Mouse (Mus musculus) midbrain, postnatal 0 days (tissue): ENCODE data around the gene Fbxl14. TPM values are rescaled to one million over a fixed set of nuclear protein-coding genes. Genes with fewer than 3 reads are reported as not detected.

Source experiments
- ATAC-seq: fragments of 200-750 bp; cut with Nextera tagmentation; 2 replicates; pipeline ENCODE4 v1.8.0; 2017; ENCODE audit warnings: moderate number of reproducible peaks, mild to moderate bottlenecking, moderate TSS enrichment, moderate library complexity; ENCODE audit not compliant: low FRiP score
- DNase-seq: peaks from one replicate; pipeline ENCODE4 v3.0.0-alpha.2; 2015; ENCODE audit warnings: low spot score
- H3K27ac ChIP-seq: fragments of 300-500 bp; sonication (generic); 2 replicates; pipeline ENCODE4 v1.5.1; 2014; ENCODE audit warnings: low read depth, mild to moderate bottlenecking, low read length, mixed read lengths
- H3K27me3 ChIP-seq: fragments of 300-500 bp; sonication (generic); 2 replicates; pipeline ENCODE4 v1.6.1; 2014; ENCODE audit warnings: low read length, control low read depth, mixed read lengths; ENCODE audit not compliant: insufficient read depth
- H3K36me3 ChIP-seq: fragments of 300-500 bp; sonication (generic); 2 replicates; pipeline ENCODE4 v1.6.1; 2014; ENCODE audit warnings: low read length, control low read depth, mixed read lengths; ENCODE audit not compliant: insufficient read depth
- H3K4me1 ChIP-seq: fragments of 300-500 bp; sonication (generic); 2 replicates; pipeline ENCODE4 v1.6.1; 2014; ENCODE audit warnings: mild to moderate bottlenecking, control low read depth, antibody characterized with exemption, low read length, mixed read lengths; ENCODE audit not compliant: insufficient read depth
- H3K4me2 ChIP-seq: fragments of 300-500 bp; sonication (generic); 2 replicates; pipeline ENCODE4 v1.6.1; 2014; ENCODE audit warnings: low read depth, mild to moderate bottlenecking, low read length, mixed read lengths; ENCODE audit not compliant: poor library complexity, severe bottlenecking
- H3K4me3 ChIP-seq: fragments of 300-500 bp; sonication (generic); 2 replicates; pipeline ENCODE4 v1.5.1; 2014; ENCODE audit warnings: low read depth, mild to moderate bottlenecking, low read length, moderate library complexity
- H3K9ac ChIP-seq: fragments of 300-500 bp; sonication (generic); replicated peaks from 2 replicates; pipeline ENCODE4 v1.6.1; 2014; ENCODE audit warnings: mild to moderate bottlenecking, low read length, moderate library complexity, mixed read lengths; ENCODE audit not compliant: poor library complexity, severe bottlenecking
- H3K9me3 ChIP-seq: fragments of 300-500 bp; sonication (generic); 2 replicates; pipeline ENCODE4 v1.6.1; 2016; ENCODE audit warnings: low read length, control low read depth
- CTCF ChIP-seq: IDR thresholded peaks from 2 replicates; pipeline ENCODE4 v1.5.1; 2016; ENCODE audit warnings: antibody characterized with exemption, mild to moderate bottlenecking
- WGBS: fragments of 180-500 bp; shearing (Covaris S2); extraction: QIAGEN DNeasy Blood & Tissue Kit; methylation state at CpG from one replicate; pipeline ENCODE4 v1.1.7; 2014; 5-methylcytosine and 5-hydroxymethylcytosine counted together
- polyA plus RNA-seq: library from polyadenylated mRNA; unstranded; fragments of >200 nt; fragmentation: Nextera tagmentation; extraction: Ambion mirVana; gene quantifications from 2 replicates; pipeline ENCODE4 v1.2.1, GENCODE M21; 2015
- total RNA-seq: library from RNA; depleted of rRNA; stranded (reverse); fragments of >200 nt; gene quantifications from 2 replicates; pipeline ENCODE4 v1.2.3, GENCODE M21; 2014

Gene Fbxl14
- total and polyA plus RNA-seq, 2 experiments from 2014 or later: 1.7 to 45.9 TPM

GRCm38 (mm10) chr6:119492630-119493014 lies 13.2 kb downstream of the Fbxl14 start:
- H3K27me3 ChIP-seq: no peaks in the 10 kb centered on the region
- 0 out of 2 replicates have a peak, but pooled peaks cover 6% of the 10 kb centered on the region for H3K4me1 ChIP-seq
- TF ChIP-seq CTCF: no peak
- no peaks in the 10 kb centered on the region for H3K9me3 ChIP-seq
- 25% methylated on average over 7 of the region's 7 CpGs for WGBS
- DNase-seq (no peak), ATAC-seq (no peak)
- H3K27ac ChIP-seq: no peak overlapping the region
- H3K36me3 ChIP-seq: no peaks in the 10 kb centered on the region
- H3K4me2 ChIP-seq: no peak overlapping the region
- H3K4me3 ChIP-seq: no peak overlapping the region
- H3K9ac ChIP-seq: no peak overlapping the region

GRCm38 (mm10) chr6:119499271-119499670 lies 19.8 kb downstream of the Fbxl14 start:
- DNase-seq (no peak), ATAC-seq (no peak)
- Histone ChIP-seq H3K9ac (no peak overlapping the region), H3K4me1 (no peaks in the 10 kb centered on the region), H3K4me2 (no peak overlapping the region), H3K36me3 (no peaks in the 10 kb centered on the region), H3K9me3 (no peaks in the 10 kb centered on the region), H3K27me3 (no peaks in the 10 kb centered on the region), H3K4me3 (no peak overlapping the region), H3K27ac (no peak overlapping the region)
- TF ChIP-seq CTCF: no peak
- WGBS: 11% methylated on average over 5 of the region's 5 CpGs

GRCm38 (mm10) chr6:119500086-119500485 lies 20.6 kb downstream of the Fbxl14 start:
- Histone ChIP-seq H3K27me3 (no peaks in the 10 kb centered on the region), H3K27ac (no peak overlapping the region), H3K9me3 (no peaks in the 10 kb centered on the region), H3K36me3 (no peaks in the 10 kb centered on the region), H3K9ac (no peak overlapping the region), H3K4me3 (no peak overlapping the region), H3K4me1 (no peaks in the 10 kb centered on the region), H3K4me2 (no peak overlapping the region)
- 65% methylated on average over 5 of the region's 5 CpGs for WGBS
- DNase-seq: no peak
- TF ChIP-seq CTCF: no peak
- no peak for ATAC-seq

- Histone ChIP-seq H3K27ac (no peak overlapping the region), H3K4me3 (no peak overlapping the region), H3K9ac (no peak overlapping the region), H3K27me3 (no peaks in the 10 kb centered on the region), H3K36me3 (no peaks in the 10 kb centered on the region), H3K4me2 (no peak overlapping the region), H3K9me3 (no peaks in the 10 kb centered on the region), H3K4me1 (no peaks in the 10 kb centered on the region)
- 47% methylated on average over 9 of the region's 9 CpGs for WGBS
- TF ChIP-seq CTCF: no peak
- DNase-seq: no peak
- no peak for ATAC-seq
Observed at GRCm38 (mm10) chr6:119502031-119502430, 22.6 kb downstream of the Fbxl14 start.

- Histone ChIP-seq H3K27me3 (no peaks in the 10 kb centered on the region), H3K9ac (no peak overlapping the region), H3K4me1 (no peaks in the 10 kb centered on the region), H3K27ac (no peak overlapping the region), H3K4me2 (no peak overlapping the region), H3K36me3 (no peaks in the 10 kb centered on the region), H3K4me3 (no peak overlapping the region), H3K9me3 (no peaks in the 10 kb centered on the region)
- no peak for DNase-seq
- TF ChIP-seq CTCF: no peak
- no peak for ATAC-seq
- 89% methylated on average over 8 of the region's 8 CpGs for WGBS
Observed at GRCm38 (mm10) chr6:119504756-119505155, 25.3 kb downstream of the Fbxl14 start.

- DNase-seq (no peak), ATAC-seq (no peak)
- Histone ChIP-seq H3K27me3 (no peaks in the 10 kb centered on the region), H3K9me3 (no peaks in the 10 kb centered on the region), H3K36me3 (no peaks in the 10 kb centered on the region), H3K9ac (no peak overlapping the region), H3K4me3 (no peak overlapping the region), H3K4me2 (no peak overlapping the region), H3K27ac (no peak overlapping the region), H3K4me1 (no peaks in the 10 kb centered on the region)
- no peak for TF ChIP-seq CTCF
- 68% methylated on average over 9 of the region's 9 CpGs for WGBS
Observed at GRCm38 (mm10) chr6:119505525-119506225, 26.2 kb downstream of the Fbxl14 start.
